Mouse (Mus musculus) limb, embryonic 10.5 days (tissue): ENCODE data around the gene Ivd. TPM values are rescaled to one million over a fixed set of nuclear protein-coding genes. Genes with fewer than 3 reads are reported as not detected.

Experiments
- DNase-seq: peaks from one replicate; pipeline ENCODE4 v3.0.0-alpha.2; 2017; ENCODE audit warnings: low spot score
- H3K27ac ChIP-seq: fragments of 300-500 bp; sonication (generic); 2 replicates; pipeline ENCODE4 v1.5.1; 2016; ENCODE audit warnings: mild to moderate bottlenecking
- H3K27me3 ChIP-seq: fragments of 300-500 bp; sonication (generic); 2 replicates; pipeline ENCODE4 v1.6.1; 2016; ENCODE audit warnings: low read depth, mild to moderate bottlenecking; ENCODE audit not compliant: poor library complexity, severe bottlenecking
- H3K36me3 ChIP-seq: fragments of 300-500 bp; sonication (generic); 2 replicates; pipeline ENCODE4 v1.6.1; 2016; ENCODE audit warnings: mild to moderate bottlenecking, moderate library complexity
- H3K4me1 ChIP-seq: fragments of 300-500 bp; sonication (generic); 2 replicates; pipeline ENCODE4 v1.6.1; 2016
- H3K4me3 ChIP-seq: fragments of 300-500 bp; sonication (generic); 2 replicates; pipeline ENCODE4 v1.5.1; 2016; ENCODE audit warnings: mild to moderate bottlenecking, moderate library complexity
- H3K9me3 ChIP-seq: fragments of 300-500 bp; sonication (generic); replicated peaks from 2 replicates; pipeline ENCODE4 v1.6.1; 2016; ENCODE audit warnings: mild to moderate bottlenecking
- WGBS: fragments of 180-500 bp; shearing (Covaris S2); methylation state at CpG from one replicate; pipeline ENCODE4 v1.1.7; 2016; 5-methylcytosine and 5-hydroxymethylcytosine counted together
- polyA plus RNA-seq: library from polyadenylated mRNA; unstranded; fragments of >200 nt; fragmentation: Nextera tagmentation; extraction: Ambion mirVana; gene quantifications from 2 replicates; pipeline ENCODE4 v1.2.1, GENCODE M21; 2016

Ivd gene
- polyA plus RNA-seq, 1 experiment from 2014 or later, result 90.6 TPM

DNA sequence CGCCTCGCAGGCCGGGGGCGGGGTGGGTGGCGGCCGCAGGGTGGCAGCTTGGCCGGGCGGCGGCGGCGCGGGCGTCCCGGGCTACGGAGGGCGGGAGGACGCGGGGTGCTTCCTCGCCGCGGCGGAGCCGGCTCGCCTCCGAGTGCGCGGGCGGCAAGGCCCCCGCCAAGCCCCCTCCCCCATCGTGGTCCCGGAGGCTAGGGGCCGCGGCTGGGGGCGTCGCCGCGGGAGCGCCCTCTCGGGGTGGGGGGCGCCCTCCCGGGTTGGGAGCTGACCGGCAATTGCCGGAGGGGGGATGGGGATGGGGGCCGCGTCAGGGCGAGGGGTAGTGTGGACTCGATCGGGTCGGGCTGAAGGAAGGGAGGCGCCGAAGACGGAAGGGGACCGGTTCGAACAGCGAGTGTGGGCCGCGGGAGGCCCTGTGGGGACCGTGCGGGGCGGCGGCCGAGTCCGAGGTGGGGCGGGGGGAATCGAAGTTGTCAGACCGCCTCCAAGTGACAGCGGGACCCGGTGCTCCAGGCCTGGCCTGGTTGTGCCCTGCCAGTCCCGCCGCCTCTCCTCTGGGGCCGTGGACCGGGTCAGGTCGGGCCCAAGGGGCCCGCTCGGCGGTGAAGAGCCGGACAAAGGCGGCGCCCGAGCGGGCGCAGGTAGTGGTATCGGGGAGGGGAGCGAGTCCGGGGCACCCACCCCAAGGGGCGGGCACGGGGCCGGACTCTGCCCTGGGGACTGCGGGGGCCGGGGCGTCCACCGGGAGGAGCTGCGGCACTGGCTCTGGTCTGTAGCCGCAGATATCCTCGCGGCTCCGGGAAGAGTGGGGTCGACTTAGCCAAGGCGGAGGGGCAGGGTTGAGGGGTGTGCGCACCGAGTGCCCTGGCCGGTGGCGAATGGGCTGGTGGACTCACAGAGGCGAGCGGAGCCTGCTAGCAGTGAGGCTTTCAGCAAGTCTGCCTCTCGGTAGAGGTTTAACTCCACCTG lies 40.6 kb downstream of the Ivd start:
- H3K4me1 ChIP-seq, result peaks cover 59% of the 10 kb centered on the region
- H3K36me3 ChIP-seq, result no peaks in the 10 kb centered on the region
- under 1% methylated on average over 91 of the region's 106 CpGs for WGBS
- DNase-seq, result peak; percentile 74
- peaks cover 65% of the 10 kb centered on the region for H3K27me3 ChIP-seq
- H3K9me3 ChIP-seq, result no peaks in the 10 kb centered on the region
- H3K27ac ChIP-seq, result peak overlapping the region; percentile 89
- H3K4me3 ChIP-seq, result peak overlapping the region; percentile 79

DNA sequence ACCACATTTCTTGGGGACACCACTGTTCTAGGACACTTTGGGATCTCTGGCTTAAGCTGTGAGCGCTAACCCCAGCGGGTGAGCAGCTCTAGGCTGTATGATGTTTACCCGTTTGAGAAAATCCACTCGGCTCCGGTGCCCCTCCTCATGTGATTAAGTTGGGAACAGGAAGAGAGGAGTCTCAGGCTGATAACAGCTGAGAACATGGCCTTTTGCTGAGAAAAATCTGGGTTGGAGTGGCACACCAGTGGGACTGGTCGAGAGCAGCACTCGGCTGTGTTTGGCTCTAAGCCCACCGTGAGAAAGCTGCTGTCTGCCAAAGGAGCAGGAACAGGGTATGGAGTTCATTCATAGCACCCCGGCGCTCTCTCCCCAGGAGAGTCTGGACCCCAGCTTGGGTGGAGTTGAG lies 41.6 kb downstream of the Ivd start:
- WGBS, result 15% methylated on average over 10 of the region's 10 CpGs
- H3K4me1 ChIP-seq, result peaks cover 49% of the 10 kb centered on the region
- H3K27me3 ChIP-seq, result peaks cover 55% of the 10 kb centered on the region

DNA sequence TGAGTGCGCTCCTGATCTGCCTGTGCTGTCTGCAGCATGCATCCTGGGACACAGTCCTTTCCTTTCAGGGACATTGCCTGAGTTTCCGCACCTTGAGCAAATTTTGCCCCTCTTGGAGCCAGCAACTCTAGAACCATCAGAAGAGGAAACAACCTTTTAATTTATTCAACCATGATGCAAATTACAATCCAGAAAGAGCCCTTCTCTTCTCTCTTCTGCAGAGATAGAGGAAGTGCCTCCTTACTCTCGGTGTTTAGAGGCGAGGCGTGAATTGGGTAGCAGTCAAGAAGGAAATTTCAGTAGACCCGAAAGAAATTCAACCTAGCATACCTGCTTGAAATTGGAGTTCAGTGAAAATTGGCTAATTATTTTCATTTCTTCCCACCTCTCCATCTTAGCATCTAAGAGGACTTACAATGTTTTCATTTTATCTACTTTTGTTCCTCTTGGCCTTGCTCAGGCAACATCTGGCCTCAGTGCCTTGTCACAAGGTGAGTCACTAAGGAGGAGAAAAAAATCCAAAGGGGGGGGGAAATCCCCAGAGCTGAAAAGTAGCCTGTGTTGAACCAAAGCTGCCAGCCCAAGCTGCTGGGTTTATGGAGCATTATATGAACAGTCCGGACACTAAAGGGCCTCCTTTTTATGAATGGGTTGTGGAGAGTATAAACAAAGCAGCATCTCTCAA lies 43.8 kb downstream of the Ivd start:
- WGBS, result 74% methylated on average over 7 of the region's 7 CpGs
- H3K9me3 ChIP-seq, result no peaks in the 10 kb centered on the region
- peaks cover 29% of the 10 kb centered on the region for H3K4me1 ChIP-seq

More for the DNA sequence above, 41.6 kb downstream of the Ivd start:
- peak overlapping the region; percentile 79 for H3K4me3 ChIP-seq
- H3K27ac ChIP-seq, result no peak overlapping the region
- no peaks in the 10 kb centered on the region for H3K36me3 ChIP-seq
- DNase-seq, result peak; percentile 38
- H3K9me3 ChIP-seq, result no peaks in the 10 kb centered on the region

DNA sequence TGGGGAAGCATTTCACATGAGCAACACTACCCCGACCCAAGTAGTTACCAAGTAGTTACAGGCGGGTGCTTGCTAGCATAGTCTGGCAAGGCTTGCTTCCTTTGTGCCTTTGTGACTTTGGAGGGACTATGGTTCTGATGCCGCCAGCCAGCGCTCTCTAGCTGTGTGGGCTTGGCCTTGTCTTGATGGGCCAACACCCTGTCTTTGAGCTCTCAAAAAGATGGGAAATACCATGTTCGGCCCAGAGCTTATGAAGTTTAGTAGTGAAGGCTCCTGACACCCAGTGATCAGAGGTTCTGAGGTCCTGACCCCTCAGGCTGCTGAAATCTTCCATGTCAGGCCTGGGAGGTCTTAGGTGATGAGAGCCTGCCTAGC lies 44.4 kb downstream of the Ivd start:
- Histone ChIP-seq H3K27ac (no peak overlapping the region), H3K4me1 (peaks cover 28% of the 10 kb centered on the region), H3K4me3 (no peak overlapping the region), H3K36me3 (no peaks in the 10 kb centered on the region), H3K9me3 (no peaks in the 10 kb centered on the region), H3K27me3 (peaks cover 30% of the 10 kb centered on the region)
- no peak for DNase-seq
- WGBS, result 83% methylated on average over 5 of the region's 5 CpGs

More for the DNA sequence above, 43.8 kb downstream of the Ivd start:
- Histone ChIP-seq H3K27me3 (peaks cover 32% of the 10 kb centered on the region), H3K27ac (no peak overlapping the region), H3K4me3 (no peak overlapping the region), H3K36me3 (no peaks in the 10 kb centered on the region)
- DNase-seq, result no peak

DNA sequence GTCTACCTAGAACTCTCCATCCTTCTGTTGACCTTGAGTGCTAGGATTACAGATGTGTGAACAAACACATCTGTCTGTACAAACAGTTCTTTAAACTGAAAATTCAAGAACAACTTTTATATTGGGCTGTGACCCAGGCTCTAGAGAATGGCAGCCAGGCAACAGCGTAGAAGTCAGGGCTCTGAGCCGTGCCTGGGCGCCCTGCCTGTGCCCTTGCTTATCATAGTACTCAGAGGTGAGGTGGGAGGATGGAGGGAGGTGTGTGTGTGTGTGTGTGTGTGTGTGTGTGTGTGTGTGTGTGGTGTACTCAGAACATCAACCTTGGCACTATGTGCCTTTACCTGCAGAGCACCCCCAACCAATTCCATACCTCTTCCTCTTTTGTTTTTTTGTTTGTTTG lies 46.0 kb downstream of the Ivd start:
- no peak for DNase-seq
- H3K27ac ChIP-seq, result no peak overlapping the region
- 93% methylated on average over 3 of the region's 3 CpGs for WGBS
- no peaks in the 10 kb centered on the region for H3K36me3 ChIP-seq
- peaks cover 23% of the 10 kb centered on the region for H3K27me3 ChIP-seq
- no peaks in the 10 kb centered on the region for H3K9me3 ChIP-seq
- peaks cover 20% of the 10 kb centered on the region for H3K4me1 ChIP-seq
- no peak overlapping the region for H3K4me3 ChIP-seq

DNA sequence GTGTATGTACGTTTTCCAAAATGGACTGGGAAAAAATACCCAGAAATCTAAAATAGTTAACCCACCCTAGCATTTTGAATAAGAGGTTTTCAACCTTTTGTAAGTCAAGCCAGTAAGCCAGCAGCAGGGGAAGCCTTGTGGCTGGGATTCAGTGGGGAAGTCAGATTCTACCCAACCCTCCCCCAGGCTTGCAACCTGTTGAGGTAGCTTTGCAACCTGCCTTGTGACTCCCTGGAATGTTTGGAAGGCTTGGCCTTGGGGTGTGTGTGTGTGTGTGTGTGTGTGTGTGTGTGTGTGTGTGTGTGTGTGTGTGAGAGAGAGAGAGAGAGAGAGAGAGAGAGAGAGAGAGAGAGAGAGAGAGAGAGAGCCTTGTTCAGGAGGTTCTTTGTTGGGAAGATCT lies 47.4 kb downstream of the Ivd start:
- Histone ChIP-seq H3K27ac (no peak overlapping the region), H3K27me3 (peaks cover 9% of the 10 kb centered on the region), H3K4me3 (no peak overlapping the region), H3K36me3 (no peaks in the 10 kb centered on the region), H3K9me3 (no peaks in the 10 kb centered on the region), H3K4me1 (peaks cover 25% of the 10 kb centered on the region)
- no peak for DNase-seq
- WGBS, result 74% methylated on average over 1 of the region's 1 CpGs

DNA sequence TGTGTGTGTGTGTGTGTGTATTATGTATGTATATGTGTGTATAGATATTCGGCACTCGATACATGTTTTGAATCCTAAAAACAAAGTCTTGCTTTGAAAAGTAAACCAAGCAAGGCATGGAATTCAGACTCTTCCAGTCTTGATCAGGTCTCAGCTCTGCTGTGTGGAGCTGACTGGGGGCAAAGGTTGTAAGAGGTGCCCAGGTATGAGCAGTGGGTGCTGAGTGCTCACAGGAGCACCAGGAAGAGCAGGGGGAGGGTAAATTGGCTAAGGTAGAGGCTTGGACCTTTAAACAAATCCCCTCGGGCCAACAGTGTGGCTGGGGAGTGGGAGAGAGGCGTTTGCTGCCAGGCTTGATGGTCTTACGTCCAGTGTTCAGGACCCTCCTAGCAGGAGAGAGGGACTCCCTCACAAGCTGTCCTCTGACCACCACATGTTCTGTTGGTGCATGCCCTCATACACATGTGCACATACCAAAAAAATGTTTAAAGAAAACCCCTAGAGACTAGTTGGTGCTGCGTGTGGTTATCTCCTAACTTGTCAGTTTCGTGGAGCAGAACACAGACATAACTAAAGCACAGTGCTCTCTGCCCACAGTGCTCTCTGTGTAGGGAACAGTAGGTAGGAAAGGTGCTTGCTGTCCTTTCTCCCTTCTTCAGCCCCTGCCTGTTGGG lies 49.0 kb downstream of the Ivd start:
- Histone ChIP-seq H3K27me3 (no peaks in the 10 kb centered on the region; the same call in 1 of the 2 replicates), H3K4me1 (peaks cover 27% of the 10 kb centered on the region), H3K4me3 (no peak overlapping the region), H3K9me3 (no peaks in the 10 kb centered on the region), H3K27ac (no peak overlapping the region), H3K36me3 (no peaks in the 10 kb centered on the region)
- 77% methylated on average over 7 of the region's 7 CpGs for WGBS
- DNase-seq, result no peak

DNA sequence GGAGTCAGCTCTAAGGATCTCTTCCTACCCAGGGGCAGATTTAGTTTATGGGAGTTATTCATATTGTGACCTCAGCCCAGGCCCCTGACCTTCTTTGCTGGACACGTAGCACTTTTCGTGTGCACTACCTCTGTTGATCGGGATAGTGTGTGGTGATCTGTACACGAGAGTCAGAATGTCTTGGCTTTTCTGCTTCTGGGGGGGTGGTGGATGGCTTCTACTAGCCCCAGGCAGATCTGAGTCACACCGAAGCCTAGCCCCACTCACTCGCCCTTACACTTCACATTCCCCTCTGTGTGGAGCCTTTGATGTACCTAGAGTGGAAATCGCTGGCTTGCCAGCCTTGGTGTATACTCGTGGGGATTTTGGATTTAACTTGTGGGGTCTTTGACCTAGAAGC lies 51.0 kb downstream of the Ivd start:
- Histone ChIP-seq H3K4me3 (no peak overlapping the region), H3K4me1 (peaks cover 34% of the 10 kb centered on the region), H3K9me3 (no peaks in the 10 kb centered on the region), H3K36me3 (peaks cover 14% of the 10 kb centered on the region), H3K27ac (no peak overlapping the region), H3K27me3 (no peaks in the 10 kb centered on the region)
- no peak for DNase-seq
- 72% methylated on average over 8 of the region's 8 CpGs for WGBS

DNA sequence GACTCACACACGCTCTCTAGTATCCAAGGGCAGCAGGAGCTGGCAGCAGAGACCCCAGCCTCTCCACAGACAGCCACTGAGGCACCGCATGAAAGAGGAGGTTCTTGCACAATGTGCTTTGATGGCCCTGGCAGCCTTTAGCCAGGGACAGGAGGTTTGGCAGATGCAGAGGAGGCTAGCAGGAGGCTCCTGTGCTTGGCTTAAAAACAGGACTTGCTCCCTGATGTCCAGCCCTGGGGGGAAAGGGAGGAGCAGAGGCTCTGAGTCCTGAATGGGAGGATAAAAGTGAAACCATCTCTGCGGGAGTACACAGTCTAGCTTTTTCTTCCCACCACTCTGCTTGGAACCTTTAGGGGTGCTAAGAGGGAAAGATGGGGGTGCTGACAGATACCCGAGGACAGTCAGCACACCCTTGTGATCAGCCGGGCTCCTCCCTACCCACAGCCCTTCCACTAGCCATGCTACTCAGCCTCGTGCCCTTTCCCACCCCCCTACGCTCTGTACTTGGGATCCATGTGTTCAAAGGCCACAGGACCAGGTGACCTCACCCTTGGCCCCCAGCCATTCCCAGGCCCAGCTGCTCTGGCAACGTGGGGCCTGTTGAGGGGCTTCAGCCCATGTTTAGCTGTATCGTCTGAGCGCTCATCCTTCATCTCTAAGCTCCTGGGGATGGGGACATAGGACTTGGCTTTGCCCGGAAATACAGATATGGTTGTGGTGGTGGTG lies 52.0 kb downstream of the Ivd start:
- 64% methylated on average over 11 of the region's 11 CpGs for WGBS
- H3K9me3 ChIP-seq, result no peaks in the 10 kb centered on the region
- no peak for DNase-seq
- no peaks in the 10 kb centered on the region for H3K27me3 ChIP-seq
- H3K27ac ChIP-seq, result peak overlapping the region; percentile 1; the same call in 1 of the 2 replicates
- H3K4me1 ChIP-seq, result peaks cover 37% of the 10 kb centered on the region
- peaks cover 14% of the 10 kb centered on the region for H3K36me3 ChIP-seq
- no peak overlapping the region for H3K4me3 ChIP-seq

DNA sequence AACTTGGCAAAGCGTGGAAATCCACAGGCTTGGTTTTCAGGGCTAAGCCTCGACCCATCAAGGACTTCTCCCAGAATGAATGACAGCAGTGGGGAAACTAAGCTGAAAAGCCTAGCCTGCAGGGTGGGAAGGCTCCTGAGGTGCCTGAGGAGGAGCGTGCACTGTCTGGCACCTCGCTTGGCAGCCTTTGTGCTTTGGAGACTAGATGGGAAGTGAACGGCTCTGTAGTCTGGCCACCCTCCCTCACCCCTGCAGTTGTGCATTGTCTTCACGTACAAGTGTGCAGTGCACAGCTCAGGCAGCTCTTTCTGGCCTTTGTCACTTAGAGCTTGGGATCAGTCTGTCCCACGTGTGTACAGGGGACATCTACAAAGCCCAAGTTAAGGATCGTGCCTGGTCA lies 52.9 kb downstream of the Ivd start:
- no peaks in the 10 kb centered on the region for H3K27me3 ChIP-seq
- H3K4me3 ChIP-seq, result no peak overlapping the region
- WGBS, result 72% methylated on average over 8 of the region's 8 CpGs
- peaks cover 37% of the 10 kb centered on the region for H3K4me1 ChIP-seq
- H3K36me3 ChIP-seq, result peaks cover 23% of the 10 kb centered on the region
- no peak for DNase-seq
- H3K9me3 ChIP-seq, result no peaks in the 10 kb centered on the region
- H3K27ac ChIP-seq, result no peak overlapping the region

DNA sequence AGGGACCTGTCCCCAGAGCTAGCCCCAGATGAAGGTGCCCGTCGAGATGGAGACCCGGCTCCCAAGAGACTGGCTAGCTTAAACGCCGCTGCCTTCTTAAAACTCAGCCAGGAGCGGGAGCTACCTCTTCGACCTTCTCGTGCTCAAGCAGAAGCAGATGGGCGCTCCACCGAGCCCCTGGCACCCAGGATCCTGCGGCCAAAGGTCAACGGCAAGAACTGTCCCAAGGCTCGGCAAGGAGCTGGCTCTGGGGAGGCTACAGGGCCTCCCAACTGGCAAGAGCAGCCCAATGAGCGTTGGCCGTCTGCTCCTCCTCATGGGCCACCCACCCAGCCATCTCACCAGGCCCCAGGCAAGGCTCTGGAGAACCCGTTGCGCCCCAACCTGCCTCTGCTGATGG lies 54.7 kb downstream of the Ivd start:
- no peak overlapping the region for H3K4me3 ChIP-seq
- H3K9me3 ChIP-seq, result no peaks in the 10 kb centered on the region
- H3K36me3 ChIP-seq, result peaks cover 38% of the 10 kb centered on the region
- WGBS, result 91% methylated on average over 17 of the region's 17 CpGs
- no peaks in the 10 kb centered on the region for H3K27me3 ChIP-seq
- DNase-seq, result no peak
- peaks cover 31% of the 10 kb centered on the region for H3K4me1 ChIP-seq
- H3K27ac ChIP-seq, result 0 out of 2 replicates have a peak overlapping the region, but pooled peaks have one; percentile 5

DNA sequence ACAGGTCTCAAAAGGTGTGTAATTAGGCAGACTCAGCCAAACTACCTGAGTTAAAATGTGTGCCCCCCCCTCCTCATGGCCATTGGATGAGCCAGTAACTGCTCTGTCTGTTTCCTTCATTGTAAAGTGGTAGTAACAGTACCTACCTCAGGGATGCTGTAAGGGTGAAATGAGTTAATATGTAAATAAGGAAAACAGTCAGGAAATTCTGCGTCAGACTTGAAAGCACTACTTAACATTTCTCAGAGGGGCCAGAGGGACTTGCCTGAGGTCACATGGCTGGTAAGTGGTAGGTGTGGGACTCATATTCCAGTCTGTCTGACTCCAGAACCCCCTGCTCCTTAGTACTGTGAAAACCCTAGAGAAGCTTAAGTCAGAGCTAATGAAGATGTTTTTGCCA lies 56.8 kb downstream of the Ivd start:
- WGBS, result 71% methylated on average over 1 of the region's 1 CpGs
- Histone ChIP-seq H3K9me3 (no peaks in the 10 kb centered on the region), H3K4me1 (peaks cover 18% of the 10 kb centered on the region), H3K36me3 (peaks cover 52% of the 10 kb centered on the region), H3K4me3 (no peak overlapping the region), H3K27me3 (no peaks in the 10 kb centered on the region), H3K27ac (no peak overlapping the region)
- DNase-seq, result no peak
